Mouse (Mus musculus): Measurements from ENCODE around the gene 1700021F07Rik. TPM values are rescaled to one million over a fixed set of nuclear protein-coding genes. Genes with fewer than 3 reads are reported as not detected.

The 1700021F07Rik gene
- polyA plus RNA-seq, 1 experiment from 2014 or later: not detected

DNA sequence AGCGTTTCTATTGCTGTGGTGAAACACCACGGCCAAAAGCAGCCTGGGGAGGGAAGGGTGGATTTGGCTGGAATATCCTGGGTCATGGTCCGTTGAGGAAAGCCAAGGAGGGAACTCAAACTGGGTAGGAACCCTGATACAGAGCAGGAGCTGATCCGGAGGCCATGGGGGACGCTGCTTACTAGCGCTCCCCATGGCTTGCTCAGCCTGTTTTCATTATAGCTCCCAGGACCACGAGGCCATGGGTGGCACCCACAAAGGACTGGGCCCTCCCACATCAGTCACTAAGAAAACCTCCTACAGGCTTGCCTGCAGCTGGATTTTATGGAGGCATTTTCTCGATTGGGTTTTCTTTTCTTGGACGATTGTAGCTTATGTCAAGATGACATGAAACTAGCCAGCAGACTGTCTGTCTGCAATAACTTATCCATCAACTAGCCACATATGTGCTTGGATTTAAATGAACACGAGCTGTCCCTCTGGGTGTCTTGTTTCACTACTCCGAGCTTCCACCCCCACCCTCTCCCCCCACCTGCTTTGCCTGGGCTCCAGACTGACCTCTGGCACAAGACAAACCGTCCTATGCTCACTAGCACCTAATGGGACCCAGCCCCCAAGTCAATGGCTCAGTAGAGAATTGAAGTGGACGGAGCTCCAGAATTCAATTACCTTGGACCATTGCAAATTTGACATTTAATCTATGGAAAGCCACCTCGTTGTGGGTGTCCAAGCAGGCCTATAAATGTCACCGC is 10.5 kb downstream of the 1700021F07Rik start:
- Histone ChIP-seq H3K4me1 (ENCODE audit: control insufficient read depth, insufficient read depth, low read length) (no peaks in the 10 kb centered on the region), H3K27me3 (ENCODE audit: control insufficient read depth, insufficient read depth, low read length) (no peaks in the 10 kb centered on the region), H3K36me3 (ENCODE audit: control insufficient read depth, insufficient read depth, low read length) (no peaks in the 10 kb centered on the region), H3K27ac (replicated peaks; ENCODE audit: low read depth, low read length) (no peak overlapping the region), H3K4me3 (replicated peaks; ENCODE audit: low read depth, low read length) (no peak overlapping the region), H3K9ac (replicated peaks; ENCODE audit: low read length) (no peak overlapping the region), H3K9me3 (ENCODE audit: control insufficient read depth, low read length) (no peaks in the 10 kb centered on the region), H3K4me2 (ENCODE audit: low read length) (no peak overlapping the region)
- DNase-seq: no peak
- WGBS: 77% methylated on average over 15 of the region's 15 CpGs
- ATAC-seq (ENCODE audit: low FRiP score, low TSS enrichment): no peak

DNA sequence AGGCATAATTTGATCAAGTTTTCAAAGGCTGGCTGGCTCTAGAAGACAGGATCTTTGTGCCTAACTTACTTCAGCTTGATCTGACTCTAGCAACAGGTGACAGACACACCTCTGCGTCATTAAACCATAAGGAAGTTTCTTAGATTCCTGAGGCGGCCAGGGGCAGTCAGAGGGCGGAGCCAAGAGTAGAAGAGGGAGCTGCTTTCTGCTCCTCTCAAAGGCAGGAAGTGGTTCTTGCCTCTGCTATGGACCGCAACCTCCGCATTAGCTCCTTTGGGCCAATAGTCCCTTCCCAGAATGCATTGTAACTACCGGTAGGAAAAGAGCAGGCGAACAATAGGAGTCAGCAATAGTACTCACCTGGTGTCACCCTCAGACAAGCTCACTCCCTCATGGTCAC is 12.2 kb downstream of the 1700021F07Rik start:
- no peak for ATAC-seq (ENCODE audit: low FRiP score, low TSS enrichment)
- H3K27ac ChIP-seq (replicated peaks; ENCODE audit: low read depth, low read length): no peak overlapping the region
- 90% methylated on average over 7 of the region's 7 CpGs for WGBS

DNA sequence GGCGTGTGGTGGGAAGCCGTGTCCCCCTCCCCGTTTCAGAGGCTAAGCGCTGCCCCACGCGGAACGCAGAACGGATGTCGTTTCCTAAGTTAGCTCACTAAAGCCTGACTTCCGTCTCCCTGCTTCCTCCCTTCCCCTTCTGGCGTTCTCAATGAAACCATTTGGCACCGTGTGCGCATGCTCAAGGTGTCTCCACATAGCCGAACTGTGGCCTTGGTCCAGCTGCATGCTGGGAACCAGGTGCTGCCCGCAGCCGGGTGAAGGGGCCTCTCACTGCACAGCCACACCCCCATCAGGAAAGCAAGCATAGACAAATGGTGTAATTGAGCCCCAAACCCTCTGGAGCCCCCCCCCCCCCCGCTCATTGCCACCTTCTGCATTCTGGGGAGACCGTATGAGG is 13.0 kb downstream of the 1700021F07Rik start:
- ATAC-seq (ENCODE audit: low FRiP score, low TSS enrichment) (no peak), DNase-seq (no peak)
- Histone ChIP-seq H3K27me3 (ENCODE audit: control insufficient read depth, insufficient read depth, low read length) (no peaks in the 10 kb centered on the region), H3K4me3 (replicated peaks; ENCODE audit: low read depth, low read length) (no peak overlapping the region), H3K9me3 (ENCODE audit: control insufficient read depth, low read length) (no peaks in the 10 kb centered on the region), H3K27ac (replicated peaks; ENCODE audit: low read depth, low read length) (no peak overlapping the region), H3K4me2 (ENCODE audit: low read length) (no peak overlapping the region), H3K4me1 (ENCODE audit: control insufficient read depth, insufficient read depth, low read length) (no peaks in the 10 kb centered on the region), H3K9ac (replicated peaks; ENCODE audit: low read length) (no peak overlapping the region), H3K36me3 (ENCODE audit: control insufficient read depth, insufficient read depth, low read length) (no peaks in the 10 kb centered on the region)
- 90% methylated on average over 18 of the region's 18 CpGs for WGBS

More for the DNA sequence above, 12.2 kb downstream of the 1700021F07Rik start:
- no peaks in the 10 kb centered on the region for H3K9me3 ChIP-seq (ENCODE audit: control insufficient read depth, low read length)
- H3K9ac ChIP-seq (replicated peaks; ENCODE audit: low read length): no peak overlapping the region
- DNase-seq: no peak
- no peak overlapping the region for H3K4me3 ChIP-seq (replicated peaks; ENCODE audit: low read depth, low read length)
- H3K4me2 ChIP-seq (ENCODE audit: low read length): no peak overlapping the region
- H3K27me3 ChIP-seq (ENCODE audit: control insufficient read depth, insufficient read depth, low read length): no peaks in the 10 kb centered on the region
- no peaks in the 10 kb centered on the region for H3K36me3 ChIP-seq (ENCODE audit: control insufficient read depth, insufficient read depth, low read length)
- H3K4me1 ChIP-seq (ENCODE audit: control insufficient read depth, insufficient read depth, low read length): no peaks in the 10 kb centered on the region

DNA sequence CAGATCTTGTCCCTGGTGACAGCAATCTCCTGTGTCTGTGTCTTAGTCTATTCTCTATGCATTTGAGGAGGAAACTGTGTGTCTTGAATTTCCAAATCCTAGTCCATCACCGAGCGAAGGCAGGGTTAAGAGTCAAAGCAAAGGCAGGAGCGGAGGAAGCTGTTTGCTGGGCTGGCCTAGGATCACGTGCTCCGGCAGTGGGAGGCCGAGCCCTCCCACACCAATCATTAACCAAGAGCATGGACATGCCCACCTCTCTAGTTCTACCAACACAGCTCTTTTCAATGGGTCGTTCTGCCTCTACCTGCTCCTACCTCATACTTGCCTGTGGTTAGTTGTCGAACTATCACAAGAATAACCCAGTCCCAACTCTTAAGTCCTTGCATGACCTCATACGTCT is 13.5 kb downstream of the 1700021F07Rik start:
- WGBS: 94% methylated on average over 9 of the region's 9 CpGs
- ATAC-seq (ENCODE audit: low FRiP score, low TSS enrichment): no peak
- no peak for DNase-seq
- Histone ChIP-seq H3K4me1 (ENCODE audit: control insufficient read depth, insufficient read depth, low read length) (no peaks in the 10 kb centered on the region), H3K27me3 (ENCODE audit: control insufficient read depth, insufficient read depth, low read length) (no peaks in the 10 kb centered on the region), H3K9me3 (ENCODE audit: control insufficient read depth, low read length) (no peaks in the 10 kb centered on the region), H3K36me3 (ENCODE audit: control insufficient read depth, insufficient read depth, low read length) (no peaks in the 10 kb centered on the region), H3K9ac (replicated peaks; ENCODE audit: low read length) (no peak overlapping the region), H3K4me3 (replicated peaks; ENCODE audit: low read depth, low read length) (no peak overlapping the region), H3K27ac (replicated peaks; ENCODE audit: low read depth, low read length) (no peak overlapping the region), H3K4me2 (ENCODE audit: low read length) (no peak overlapping the region)

DNA sequence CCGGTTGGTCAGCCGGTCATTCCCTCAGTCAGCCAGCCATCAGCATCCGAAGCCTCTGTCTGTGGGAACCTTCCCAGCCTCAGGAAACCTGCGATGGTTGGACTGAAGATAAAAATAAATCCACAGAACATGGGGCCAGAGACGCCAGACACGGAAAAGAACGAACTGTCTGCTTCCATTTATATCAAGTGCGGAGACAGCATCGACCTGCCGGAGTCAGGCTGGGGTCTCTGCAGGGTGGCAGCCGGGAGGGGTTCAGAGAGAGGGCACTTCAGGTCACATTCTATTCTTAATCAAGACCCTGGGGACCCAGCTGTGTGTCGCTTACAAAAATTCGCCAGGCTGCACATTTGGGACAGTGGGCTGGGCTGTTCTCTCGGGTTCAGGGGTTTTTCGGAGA is 17.4 kb downstream of the 1700021F07Rik start:
- no peaks in the 10 kb centered on the region for H3K9me3 ChIP-seq (ENCODE audit: control insufficient read depth, low read length)
- no peaks in the 10 kb centered on the region for H3K36me3 ChIP-seq (ENCODE audit: control insufficient read depth, insufficient read depth, low read length)
- peak; percentile 41 for DNase-seq
- no peaks in the 10 kb centered on the region for H3K27me3 ChIP-seq (ENCODE audit: control insufficient read depth, insufficient read depth, low read length)
- no peak overlapping the region for H3K4me3 ChIP-seq (replicated peaks; ENCODE audit: low read depth, low read length)
- no peaks in the 10 kb centered on the region for H3K4me1 ChIP-seq (ENCODE audit: control insufficient read depth, insufficient read depth, low read length)
- 44% methylated on average over 15 of the region's 15 CpGs for WGBS
- no peak overlapping the region for H3K4me2 ChIP-seq (ENCODE audit: low read length)
- H3K9ac ChIP-seq (replicated peaks; ENCODE audit: low read length): no peak overlapping the region
- no peak for ATAC-seq (ENCODE audit: low FRiP score, low TSS enrichment)
- no peak overlapping the region for H3K27ac ChIP-seq (replicated peaks; ENCODE audit: low read depth, low read length)

DNA sequence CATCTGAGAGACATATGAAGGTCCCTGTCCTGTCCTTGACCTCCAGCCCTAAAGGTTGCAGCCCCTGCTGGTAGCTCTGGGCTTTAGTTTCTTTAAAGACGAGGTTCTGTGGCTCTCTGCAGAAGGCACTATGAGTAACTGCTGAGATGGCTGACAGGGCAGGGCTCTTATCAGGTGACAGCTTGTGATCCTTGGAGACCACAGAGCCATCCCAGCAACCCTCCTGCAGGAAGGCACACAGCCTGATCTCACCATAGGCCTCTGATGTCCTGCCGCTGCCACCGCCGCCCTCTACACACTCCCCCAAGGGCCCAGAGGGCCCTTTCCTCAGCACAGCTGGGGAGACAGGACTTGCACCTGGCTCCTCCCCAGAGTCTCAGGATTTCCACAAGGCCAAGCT is 19.4 kb downstream of the 1700021F07Rik start:
- WGBS: 79% methylated on average over 4 of the region's 4 CpGs
- H3K36me3 ChIP-seq (ENCODE audit: control insufficient read depth, insufficient read depth, low read length): no peaks in the 10 kb centered on the region
- no peaks in the 10 kb centered on the region for H3K27me3 ChIP-seq (ENCODE audit: control insufficient read depth, insufficient read depth, low read length)
- H3K27ac ChIP-seq (replicated peaks; ENCODE audit: low read depth, low read length): no peak overlapping the region
- H3K4me2 ChIP-seq (ENCODE audit: low read length): no peak overlapping the region
- H3K4me3 ChIP-seq (replicated peaks; ENCODE audit: low read depth, low read length): no peak overlapping the region
- no peaks in the 10 kb centered on the region for H3K9me3 ChIP-seq (ENCODE audit: control insufficient read depth, low read length)
- no peak overlapping the region for H3K9ac ChIP-seq (replicated peaks; ENCODE audit: low read length)
- ATAC-seq (ENCODE audit: low FRiP score, low TSS enrichment) (no peak), DNase-seq (no peak)
- no peaks in the 10 kb centered on the region for H3K4me1 ChIP-seq (ENCODE audit: control insufficient read depth, insufficient read depth, low read length)

DNA sequence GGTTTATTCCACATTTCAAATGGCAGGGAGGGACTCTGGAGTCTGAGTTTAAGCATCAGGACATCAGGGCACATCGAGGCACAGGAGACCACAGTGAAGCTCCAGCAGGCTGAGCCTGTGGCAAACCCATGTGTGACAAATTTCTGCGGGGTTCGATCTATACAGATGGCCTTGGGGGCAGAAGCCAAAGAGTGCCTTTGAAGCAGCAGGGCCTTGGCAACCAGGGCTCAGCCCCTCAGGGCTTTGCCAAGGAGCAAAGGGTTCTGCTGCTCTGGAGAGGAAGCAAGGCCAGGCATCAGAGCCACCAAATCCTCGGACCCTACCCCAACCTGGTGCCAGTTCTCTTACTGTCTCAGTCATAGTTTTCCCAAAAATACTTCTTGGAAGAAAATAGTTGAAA is 20.3 kb downstream of the 1700021F07Rik start:
- Histone ChIP-seq H3K4me1 (ENCODE audit: control insufficient read depth, insufficient read depth, low read length) (no peaks in the 10 kb centered on the region), H3K36me3 (ENCODE audit: control insufficient read depth, insufficient read depth, low read length) (no peaks in the 10 kb centered on the region), H3K9ac (replicated peaks; ENCODE audit: low read length) (no peak overlapping the region), H3K27ac (replicated peaks; ENCODE audit: low read depth, low read length) (no peak overlapping the region), H3K4me2 (ENCODE audit: low read length) (no peak overlapping the region), H3K9me3 (ENCODE audit: control insufficient read depth, low read length) (no peaks in the 10 kb centered on the region), H3K27me3 (ENCODE audit: control insufficient read depth, insufficient read depth, low read length) (no peaks in the 10 kb centered on the region), H3K4me3 (replicated peaks; ENCODE audit: low read depth, low read length) (no peak overlapping the region)
- DNase-seq (no peak), ATAC-seq (ENCODE audit: low FRiP score, low TSS enrichment) (no peak)
- WGBS: 86% methylated on average over 4 of the region's 4 CpGs

DNA sequence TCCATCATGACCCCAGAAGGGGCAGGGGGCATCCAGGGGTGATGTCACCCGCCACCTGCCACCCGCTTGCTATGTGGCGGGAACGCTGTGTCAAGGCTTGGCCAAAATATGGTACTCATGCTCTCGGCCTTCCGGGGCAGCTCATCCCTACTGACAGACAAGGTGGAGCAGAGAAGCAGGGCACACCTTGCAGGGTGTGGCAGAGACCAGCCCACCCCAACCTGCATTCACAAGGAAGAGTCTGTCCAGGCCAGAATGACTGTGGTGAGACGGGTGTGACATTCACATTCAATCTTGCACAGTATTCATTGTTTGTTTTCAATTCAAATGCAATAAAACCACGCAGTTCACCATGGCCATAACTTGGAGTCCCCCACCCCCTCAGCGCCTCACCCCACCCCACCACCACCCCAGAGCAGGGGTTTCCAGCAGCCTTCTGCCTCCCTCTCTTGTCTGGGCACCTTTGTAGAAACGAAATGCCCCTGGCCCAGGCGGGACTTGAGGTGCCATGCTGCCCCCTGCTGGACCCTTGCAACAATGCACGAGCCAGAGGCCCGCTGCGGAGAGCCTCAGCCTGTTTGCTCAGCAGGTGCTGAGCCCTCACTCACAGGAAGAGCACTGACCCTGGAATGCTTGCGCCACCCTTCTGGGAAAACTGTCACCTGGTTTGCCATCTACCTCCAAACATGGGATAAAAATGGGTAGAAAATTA is 23.8 kb downstream of the 1700021F07Rik start:
- no peak overlapping the region for H3K27ac ChIP-seq (replicated peaks; ENCODE audit: low read depth, low read length)
- H3K27me3 ChIP-seq (ENCODE audit: control insufficient read depth, insufficient read depth, low read length): no peaks in the 10 kb centered on the region
- H3K4me3 ChIP-seq (replicated peaks; ENCODE audit: low read depth, low read length): no peak overlapping the region
- H3K9me3 ChIP-seq (ENCODE audit: control insufficient read depth, low read length): no peaks in the 10 kb centered on the region
- H3K9ac ChIP-seq (replicated peaks; ENCODE audit: low read length): no peak overlapping the region; the same call in 1 of the 2 replicates
- DNase-seq (peak; percentile 94), ATAC-seq (ENCODE audit: low FRiP score, low TSS enrichment) (peak; percentile 54; the same call in 1 of the 2 replicates)
- WGBS: 44% methylated on average over 15 of the region's 15 CpGs
- H3K36me3 ChIP-seq (ENCODE audit: control insufficient read depth, insufficient read depth, low read length): no peaks in the 10 kb centered on the region
- no peaks in the 10 kb centered on the region for H3K4me1 ChIP-seq (ENCODE audit: control insufficient read depth, insufficient read depth, low read length)
- H3K4me2 ChIP-seq (ENCODE audit: low read length): no peak overlapping the region

DNA sequence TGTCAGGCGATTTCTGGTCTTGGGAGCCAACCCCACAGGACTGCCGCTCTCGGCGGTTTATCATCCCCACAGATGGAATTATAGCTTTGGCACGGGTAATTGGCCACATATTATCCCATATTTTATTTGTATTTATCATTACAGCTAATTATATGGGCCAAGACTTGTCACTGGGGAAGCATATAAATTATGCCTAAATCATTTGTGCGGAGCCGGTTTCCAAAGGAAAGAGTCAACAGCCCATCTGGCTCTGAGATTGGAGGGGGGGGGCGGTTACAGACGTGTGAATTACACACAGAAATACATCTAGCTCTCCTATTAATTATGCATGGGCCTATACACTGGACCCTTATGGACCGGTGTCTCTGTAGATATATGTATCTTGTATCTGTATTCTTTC is 26.9 kb downstream of the 1700021F07Rik start:
- Histone ChIP-seq H3K9me3 (ENCODE audit: control insufficient read depth, low read length) (no peaks in the 10 kb centered on the region), H3K4me1 (ENCODE audit: control insufficient read depth, insufficient read depth, low read length) (no peaks in the 10 kb centered on the region), H3K36me3 (ENCODE audit: control insufficient read depth, insufficient read depth, low read length) (no peaks in the 10 kb centered on the region), H3K27ac (replicated peaks; ENCODE audit: low read depth, low read length) (no peak overlapping the region), H3K4me2 (ENCODE audit: low read length) (no peak overlapping the region), H3K9ac (replicated peaks; ENCODE audit: low read length) (no peak overlapping the region), H3K27me3 (ENCODE audit: control insufficient read depth, insufficient read depth, low read length) (no peaks in the 10 kb centered on the region), H3K4me3 (replicated peaks; ENCODE audit: low read depth, low read length) (no peak overlapping the region)
- peak; percentile 18 for DNase-seq
- WGBS: 75% methylated on average over 10 of the region's 10 CpGs
- no peak for ATAC-seq (ENCODE audit: low FRiP score, low TSS enrichment)
